In genomic region chr6:136520361-136520760, GRCm38 (mm10) we compare ENCODE assay signal across 10 mouse cellular contexts. TPM values are rescaled to one million over a fixed set of nuclear protein-coding genes. Genes with fewer than 3 reads are reported as not detected.
DNase-seq lines count a peak whose midpoint lies in the region; ATAC-seq and TF ChIP-seq lines count a peak whose summit lies in the region.
"Had no signal": no experiment of that assay in that cellular context is flagged by ENCODE, and none has a peak within 500 bp of the region (broad histone marks: within the 10 kb centered on the region; RNA-seq: fewer than 3 reads in every experiment).

No protein-coding gene starts in this region.

- no peak for DNase-seq in heart, postnatal 4 days
- DNase-seq in spleen, adult 2 months (ENCODE audit: low read depth in 1 of 2, low spot score in 2 of 2), result no peak
- DNase-seq in spleen, postnatal 14 days (ENCODE audit: low spot score in 2 of 2), result no peak
- DNase-seq in liver, embryonic 14.5 days (ENCODE audit: low read depth in 3 of 3, low spot score in 3 of 3), result no peak
- DNase-seq in ovary, postnatal 10 days (ENCODE audit: low spot score), result no peak
- DNase-seq in left cerebral cortex, postnatal 4 days, result no peak
- DNase-seq: adrenal gland, postnatal 14 days; right cerebral cortex, adult 18-20 months had no signal

- no peaks in the 10 kb centered on the region for H3K9me3 ChIP-seq in heart, embryonic 11.5 days (replicated peaks; ENCODE audit: control insufficient read depth, low read length)
- no peaks in the 10 kb centered on the region for H3K9me3 ChIP-seq in liver, embryonic 14.5 days (ENCODE audit: control insufficient read depth, low read length)

- no peaks in the 10 kb centered on the region; the same call in 1 of the 2 replicates for H3K4me1 ChIP-seq in heart, embryonic 11.5 days (ENCODE audit: control insufficient read depth, insufficient read depth, low read length)
- peaks cover 20% of the 10 kb centered on the region; the same call in 1 of the 2 replicates for H3K4me1 ChIP-seq in spleen, adult 2 months (ENCODE audit: control insufficient read depth, insufficient read depth, insufficient read length)
- H3K4me1 ChIP-seq in liver, embryonic 14.5 days (replicated peaks; ENCODE audit: control insufficient read depth in 2 of 2, insufficient read depth in 2 of 2, low read length in 1 of 2), result peaks cover 19 to 32% of the 10 kb centered on the region in 2 experiments

- no peak for TF ChIP-seq CTCF in spleen, adult 2 months (IDR thresholded peaks at IDR 0.05; ENCODE audit: extremely low read depth, insufficient read depth, insufficient read length, insufficient replicate concordance)
- no peak for TF ChIP-seq CTCF in liver, embryonic 14.5 days (IDR thresholded peaks at IDR 0.05; ENCODE audit: low read depth)

- no peaks in the 10 kb centered on the region for H3K27me3 ChIP-seq in heart, embryonic 11.5 days (ENCODE audit: control insufficient read depth, insufficient read depth, low read length)
- H3K27me3 ChIP-seq in spleen, adult 2 months (ENCODE audit: control insufficient read depth, insufficient read depth, low read length), result no peaks in the 10 kb centered on the region
- no peaks in the 10 kb centered on the region for H3K27me3 ChIP-seq in liver, embryonic 14.5 days (ENCODE audit: control insufficient read depth, insufficient read depth, low read length)

- no peak for TF ChIP-seq EP300 in liver, embryonic 14.5 days (IDR thresholded peaks at IDR 0.05; ENCODE audit: low read depth)

- WGBS in heart, embryonic 11.5 days (ENCODE audit: insufficient replicate concordance), result 64% methylated on average over 2 of the region's 2 CpGs
- 28% methylated on average over 2 of the region's 2 CpGs for WGBS in spleen, adult 2 months
- 47% methylated on average over 2 of the region's 2 CpGs for WGBS in liver, embryonic 14.5 days (ENCODE audit: insufficient replicate concordance)

- TF ChIP-seq POLR2A in spleen, adult 2 months (IDR thresholded peaks at IDR 0.05; ENCODE audit: low read depth, low read length), result no peak

- ATAC-seq in heart, embryonic 11.5 days (replicated peaks; ENCODE audit: insufficient number of reproducible peaks, low FRiP score, low TSS enrichment), result no peak
- ATAC-seq in liver, embryonic 14.5 days (ENCODE audit: insufficient read depth), result no peak
- ATAC-seq in megakaryocyte progenitor cell, adult 5-6 weeks (replicated peaks; ENCODE audit: poor library complexity), result no peak

- peaks cover 5% of the 10 kb centered on the region; the same call in 1 of the 2 replicates for H3K36me3 ChIP-seq in heart, embryonic 11.5 days (ENCODE audit: control insufficient read depth, insufficient read depth, low read length)
- peaks cover 4% of the 10 kb centered on the region for H3K36me3 ChIP-seq in spleen, adult 2 months (ENCODE audit: control insufficient read depth, insufficient read depth, low read length)
- H3K36me3 ChIP-seq in liver, embryonic 14.5 days (replicated peaks; ENCODE audit: control insufficient read depth, insufficient read depth, low read depth), result peaks cover 12% of the 10 kb centered on the region

- intact Hi-C loops in left cerebral cortex, postnatal 4 days (cut with DNase I), result no loop called here

- no peak overlapping the region for H3K27ac ChIP-seq in heart, embryonic 11.5 days (ENCODE audit: low read depth, low read length)
- H3K27ac ChIP-seq in spleen, adult 2 months (ENCODE audit: insufficient read depth, low read length), result peak overlapping the region; percentile 32; the same call in 1 of the 2 replicates
- no peak overlapping the region for H3K27ac ChIP-seq in liver, embryonic 14.5 days

- H3K9ac ChIP-seq in heart, embryonic 11.5 days (ENCODE audit: low read depth, low read length), result no peak overlapping the region
- H3K9ac ChIP-seq in liver, embryonic 14.5 days (replicated peaks), result peak overlapping the region; percentile 76

- H3K4me2 ChIP-seq in heart, embryonic 11.5 days, result peak overlapping the region; percentile 56
- H3K4me2 ChIP-seq in liver, embryonic 14.5 days (ENCODE audit: low read depth), result peak overlapping the region; percentile 83

- 0 out of 2 replicates have a peak overlapping the region, but pooled peaks have one; percentile 16 for H3K4me3 ChIP-seq in heart, embryonic 11.5 days (ENCODE audit: low read depth, low read length)
- peak overlapping the region; percentile 43 for H3K4me3 ChIP-seq in spleen, adult 2 months (ENCODE audit: extremely low read depth, insufficient read depth, insufficient read length)
- H3K4me3 ChIP-seq in liver, embryonic 14.5 days (ENCODE audit: insufficient read depth in 1 of 2, low read depth in 2 of 2, low read length in 2 of 2), result peak overlapping the region; percentile 59 to 89

RNA-seq across cellular contexts. Expression of gene Atf7ip, which starts 14.4 kb away (rescaled TPM):
- polyA plus RNA-seq in heart, embryonic 11.5 days (2014; fragmentation: Nextera tagmentation; extraction: Ambion mirVana), result 43.1 and 49.7 TPM in 2 replicates
- 100 to 1,000 TPM; 107 to 108 TPM for total RNA-seq in heart, postnatal 4 days (2021)
- polyA plus RNA-seq in spleen, adult 2 months (2012; rRNA removed), result 30.3 and 32.5 TPM in 2 replicates
- polyA plus RNA-seq in liver, embryonic 14.5 days (2012; rRNA removed), result 5.8 and 7.2 TPM in 2 replicates
- 14.2 TPM in 2 replicates for polyA plus RNA-seq in liver, embryonic 14.5 days (2014; fragmentation: Nextera tagmentation; extraction: Ambion mirVana)
- total RNA-seq in megakaryocyte progenitor cell, adult 5-6 weeks (2015), result 83.1 and 106 TPM in 2 replicates
- total RNA-seq in megakaryocyte progenitor cell, adult 5-6 weeks (2017), result 30.1 and 39.4 TPM in 2 replicates
- 100 to 1,000 TPM; 142 TPM for total RNA-seq in left cerebral cortex, postnatal 4 days (2021)

Comparison
In these comparisons a context has a peak if more than half of its experiments do, and no peak if none do; other contexts are left out.
1. H3K4me3 ChIP-seq: peak in every context shown above with its lines; median percentile 74 in liver, embryonic 14.5 days; 43 in spleen, adult 2 months; 16 in heart, embryonic 11.5 days.